Mouse (Mus musculus) gastrocnemius, adult 18-20 months (tissue): ENCODE results near the gene Tmem80. TPM values are rescaled to one million over a fixed set of nuclear protein-coding genes. Genes with fewer than 3 reads are reported as not detected.

Source experiments
- DNase-seq: peaks from one replicate; pipeline ENCODE4 v3.0.0; 2021; ENCODE audit warnings: low spot score
- long read RNA-seq, 2 experiments: library from polyadenylated mRNA; stranded (forward); transcript quantifications; one replicate each; pipeline ENCODE4 v2.0.0; 2021
- total RNA-seq, 2 experiments: library from RNA; stranded (reverse); gene quantifications; 2 replicates each; pipeline ENCODE4 v1.2.3; 2021

The Tmem80 gene
- 10 to 100 TPM; 13.7 to 13.9 TPM for total RNA-seq
- long read RNA-seq, experiment 1, partial matches to known transcripts: 0 of 7 reads
- long read RNA-seq, experiment 1, other reads (novel, unspliced or antisense): 2 of 7 reads
- long read RNA-seq, experiment 2, partial matches to known transcripts: 0 of 6 reads
- long read RNA-seq, experiment 2, other reads (novel, unspliced or antisense): 2 of 6 reads

GRCm38 (mm10) chr7:141327469-141328372 is at the start of gene Tmem80, which contains the start of gene Deaf1:
Gene Tmem80, plus strand, starts transcription at chr7:141327739.
Gene Deaf1, minus strand, starts transcription at chr7:141327690.
- peak; percentile 99 for DNase-seq

- DNase-seq: no peak
Measured at GRCm38 (mm10) chr7:141278766-141279590, 48.6 kb upstream of the Tmem80 start, which contains the start of gene Sct. Gene Sct, minus strand, starts transcription at chr7:141279133.

- no peak for DNase-seq
Measured at GRCm38 (mm10) chr7:141281442-141281841, 46.1 kb upstream of the Tmem80 start.

GRCm38 (mm10) chr7:141282756-141283155 is 44.8 kb upstream of the Tmem80 start:
- no peak for DNase-seq

GRCm38 (mm10) chr7:141288042-141288441 is 39.5 kb upstream of the Tmem80 start:
- no peak for DNase-seq

GRCm38 (mm10) chr7:141291921-141292582 is 35.5 kb upstream of the Tmem80 start, which contains the start of gene Drd4:
Gene Drd4, plus strand, starts transcription at chr7:141292006.
- no peak for DNase-seq

GRCm38 (mm10) chr7:141292583-141293388 is 34.8 kb upstream of the Tmem80 start:
- no peak for DNase-seq

- peak; percentile 24 for DNase-seq
Measured at GRCm38 (mm10) chr7:141293852-141294471, 33.6 kb upstream of the Tmem80 start.

GRCm38 (mm10) chr7:141294479-141294878 is 33.1 kb upstream of the Tmem80 start:
- no peak for DNase-seq

GRCm38 (mm10) chr7:141297926-141298650 is 29.5 kb upstream of the Tmem80 start:
- no peak for DNase-seq

GRCm38 (mm10) chr7:141299175-141299574 is 28.4 kb upstream of the Tmem80 start:
- DNase-seq: no peak

- DNase-seq: no peak
Measured at GRCm38 (mm10) chr7:141301386-141301785, 26.2 kb upstream of the Tmem80 start.

GRCm38 (mm10) chr7:141302702-141303268 is 24.8 kb upstream of the Tmem80 start:
- DNase-seq: no peak

GRCm38 (mm10) chr7:141304537-141304936 is 23.0 kb upstream of the Tmem80 start:
- DNase-seq: no peak

GRCm38 (mm10) chr7:141314416-141314815 is 13.1 kb upstream of the Tmem80 start:
- no peak for DNase-seq

- DNase-seq: no peak
Measured at GRCm38 (mm10) chr7:141315076-141315475, 12.5 kb upstream of the Tmem80 start.

- no peak for DNase-seq
Measured at GRCm38 (mm10) chr7:141315974-141316373, 11.6 kb upstream of the Tmem80 start.

GRCm38 (mm10) chr7:141317619-141318132 is 9.9 kb upstream of the Tmem80 start:
- DNase-seq: no peak
